Mouse (Mus musculus) gastrocnemius, postnatal 4 days (tissue): ENCODE data around the gene Pola1. TPM values are rescaled to one million over a fixed set of nuclear protein-coding genes. Genes with fewer than 3 reads are reported as not detected.
"Not testable (repeated sequence)": the region's sequence is repeated elsewhere in the genome, so short reads cannot be mapped to it uniquely, and the experiment has no call there.

Experiments used
- DNase-seq, 2 experiments: peaks; one replicate each; pipeline ENCODE4 v3.0.0; 2021 to 2022; ENCODE audit warnings: low spot score in 2 of 2, mixed read lengths in 2 of 2
- total RNA-seq, 2 experiments: library from RNA; stranded (reverse); gene quantifications; 2 replicates each; pipeline ENCODE4 v1.2.3; 2021

The Pola1 gene
- total RNA-seq, 2 experiments from 2014 or later: 14.1 to 15.9 TPM

GRCm38 (mm10) chrX:93465711-93466110, 166.2 kb downstream of the Pola1 start:
- no peak for DNase-seq

GRCm38 (mm10) chrX:93429738-93430260, 202.2 kb downstream of the Pola1 start:
- no peak for DNase-seq

- no peak for DNase-seq
Measured at GRCm38 (mm10) chrX:93428956-93429737, 202.8 kb downstream of the Pola1 start.

- not testable (repeated sequence) for DNase-seq
Measured at GRCm38 (mm10) chrX:93400871-93401270, 231.1 kb downstream of the Pola1 start.

- no peak for DNase-seq
Measured at GRCm38 (mm10) chrX:93397089-93397488, 234.9 kb downstream of the Pola1 start.

- DNase-seq: no peak
Measured at GRCm38 (mm10) chrX:93377285-93377972, 254.5 kb downstream of the Pola1 start.

GRCm38 (mm10) chrX:93373503-93373902, 258.5 kb downstream of the Pola1 start:
- no peak for DNase-seq

GRCm38 (mm10) chrX:93369708-93370107, 262.2 kb downstream of the Pola1 start:
- no peak for DNase-seq

GRCm38 (mm10) chrX:93368211-93368610, 263.7 kb downstream of the Pola1 start:
- DNase-seq: no peak

GRCm38 (mm10) chrX:93321336-93321735, 310.6 kb downstream of the Pola1 start:
- no peak for DNase-seq

GRCm38 (mm10) chrX:93319979-93320378, 312.0 kb downstream of the Pola1 start:
- DNase-seq: no peak

- no peak for DNase-seq
Measured at GRCm38 (mm10) chrX:93317577-93317976, 314.4 kb downstream of the Pola1 start.

GRCm38 (mm10) chrX:93305780-93306179, 326.2 kb downstream of the Pola1 start:
- no peak for DNase-seq

- DNase-seq: no peak
Measured at GRCm38 (mm10) chrX:93301798-93302197, 330.2 kb downstream of the Pola1 start.

GRCm38 (mm10) chrX:93300183-93300815, 331.7 kb downstream of the Pola1 start:
- DNase-seq: no peak

- DNase-seq: no peak
Measured at GRCm38 (mm10) chrX:93299771-93300170, 332.2 kb downstream of the Pola1 start.

GRCm38 (mm10) chrX:93299046-93299626, 332.8 kb downstream of the Pola1 start:
- no peak for DNase-seq

- DNase-seq: no peak
Measured at GRCm38 (mm10) chrX:93297001-93297441, 334.9 kb downstream of the Pola1 start.

GRCm38 (mm10) chrX:93295819-93296218, 336.1 kb downstream of the Pola1 start:
- no peak for DNase-seq

- DNase-seq: no peak
Measured at GRCm38 (mm10) chrX:93294736-93295490, 337.0 kb downstream of the Pola1 start.

GRCm38 (mm10) chrX:93292031-93292430, 339.9 kb downstream of the Pola1 start:
- DNase-seq: no peak
